Mouse (Mus musculus): Measurements from ENCODE around the gene Nme8.

Nme8 gene

DNA sequence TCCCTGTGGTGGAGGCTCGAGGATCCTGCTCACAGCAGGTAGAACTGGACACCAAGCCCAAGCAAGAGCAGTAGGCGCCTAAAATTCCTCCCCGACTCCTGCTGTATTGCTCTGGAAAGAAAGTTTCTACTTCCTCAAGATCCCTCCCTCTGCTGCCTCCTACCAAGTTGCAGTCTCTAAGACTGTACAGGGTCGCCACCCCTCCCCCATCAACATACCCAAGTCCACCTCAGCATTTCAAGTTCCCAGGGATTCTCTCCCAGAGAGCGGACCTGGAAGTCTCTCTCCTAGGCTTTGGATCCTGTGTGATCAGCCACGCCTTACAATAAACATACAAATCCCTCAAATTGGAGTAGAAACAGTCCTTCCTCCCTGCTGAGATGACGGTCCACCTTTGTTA is at the start of gene Nme8:
Nme8 (minus strand) TSS at position 5 of the 400 bp plus-strand sequence.
- peak; percentile 5 for DNase-seq (ENCODE audit: low spot score)

DNA sequence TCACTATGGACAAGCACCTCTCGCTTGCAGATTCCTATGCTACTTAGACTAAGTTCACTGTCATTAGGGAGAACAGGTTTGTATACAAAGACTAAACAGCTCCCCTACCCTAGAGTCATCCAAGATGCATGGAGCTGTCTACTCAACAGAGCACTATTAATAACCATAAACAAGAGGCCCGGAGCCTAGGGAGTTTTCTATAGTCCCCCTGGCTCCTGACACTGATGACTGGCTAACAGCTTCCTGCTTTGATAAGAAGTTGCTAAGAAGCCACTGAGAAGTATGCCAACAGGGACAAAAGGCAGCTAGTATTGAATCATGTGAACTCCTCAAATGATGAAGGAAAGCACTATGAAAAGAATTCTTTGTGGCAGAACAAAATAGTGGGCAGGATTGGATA is 48.1 kb upstream of the Nme8 start:
- no peak for DNase-seq (ENCODE audit: low spot score)

DNA sequence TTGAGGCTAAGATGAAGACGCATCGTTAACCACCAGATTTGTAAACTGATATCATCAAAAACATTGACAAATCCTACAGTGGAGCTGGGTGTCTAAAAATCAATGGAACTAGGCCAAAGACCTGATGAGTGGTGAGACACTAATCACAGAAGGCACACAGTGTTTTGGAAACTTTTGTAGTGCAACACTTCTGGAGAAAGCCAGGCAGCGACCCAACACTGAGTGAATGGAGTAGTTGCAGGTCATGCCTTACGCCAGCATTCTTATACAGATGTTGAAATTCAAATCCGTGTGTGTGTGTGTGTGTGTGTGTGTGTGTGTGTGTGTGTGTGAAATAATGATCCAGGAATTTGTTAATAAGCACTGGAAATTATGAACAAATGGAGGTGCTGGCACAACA is 46.9 kb upstream of the Nme8 start:
- DNase-seq (ENCODE audit: low spot score): no peak

DNA sequence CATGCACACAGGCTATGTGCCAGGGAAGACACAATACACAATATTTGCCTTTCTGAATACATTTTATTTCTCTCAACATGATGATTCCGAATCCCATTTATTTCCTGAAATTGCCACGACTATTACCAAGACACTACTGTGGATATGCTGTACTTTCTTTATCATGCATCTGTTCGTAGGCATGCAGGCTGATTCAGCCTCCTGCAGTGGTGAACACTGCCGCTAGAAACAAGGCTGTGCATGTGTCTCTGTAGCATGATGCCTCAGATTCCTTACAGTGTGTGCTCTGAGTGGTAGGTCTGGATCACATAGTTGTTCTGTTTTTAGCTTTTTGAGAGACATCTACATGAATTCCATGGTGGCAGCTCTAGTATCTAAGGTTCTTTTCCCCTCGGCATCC is 37.0 kb upstream of the Nme8 start:
- no peak for DNase-seq (ENCODE audit: low spot score)

GRCm38 (mm10) chr13:19730826-19731225 is 33.2 kb upstream of the Nme8 start:
- no peak for DNase-seq (ENCODE audit: low spot score)

DNA sequence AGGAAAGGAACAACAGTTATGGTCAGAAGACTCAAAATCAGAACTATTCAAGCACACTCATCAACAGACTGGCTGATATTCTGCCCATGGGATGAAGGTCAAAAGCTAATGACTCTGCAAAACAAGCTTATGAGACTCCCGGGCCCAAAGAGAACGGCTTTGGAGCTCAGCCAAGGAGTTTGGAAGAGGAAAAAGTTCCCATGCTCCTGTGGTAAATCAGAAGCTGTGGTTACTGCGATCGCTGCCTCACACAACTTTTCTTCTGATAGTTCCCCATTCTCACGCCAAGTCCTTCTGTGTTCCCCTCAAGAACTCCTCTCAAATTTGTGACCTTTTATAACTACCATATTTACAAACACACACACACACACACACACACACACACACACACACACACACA is 21.4 kb upstream of the Nme8 start:
- DNase-seq (ENCODE audit: low spot score): no peak

DNA sequence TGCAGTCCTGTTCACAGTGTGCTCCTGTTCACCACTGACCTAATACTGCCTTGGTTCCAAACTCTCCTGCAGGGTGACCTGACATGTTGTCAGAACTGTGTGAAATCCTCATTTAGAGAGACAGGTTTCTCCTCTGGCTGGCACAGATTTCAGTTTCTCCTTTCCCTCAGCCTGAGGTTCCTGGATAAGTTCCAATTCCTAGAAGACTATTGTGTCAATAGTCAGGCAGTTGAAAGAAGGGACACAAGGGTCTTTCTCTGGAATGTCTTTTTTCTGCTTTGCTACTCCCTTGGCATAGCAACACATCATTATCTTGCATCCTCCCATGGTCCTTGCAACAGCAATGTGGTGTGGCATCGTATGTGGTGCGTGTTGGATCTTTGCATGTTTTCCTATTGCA is 19.6 kb upstream of the Nme8 start:
- DNase-seq (ENCODE audit: low spot score): no peak

GRCm38 (mm10) chr13:19703806-19704205 is 6.2 kb upstream of the Nme8 start:
- DNase-seq (ENCODE audit: low spot score): no peak

- no peak for DNase-seq (ENCODE audit: low spot score)
These were observed 4.0 kb upstream of the Nme8 start for GRCm38 (mm10) chr13:19701443-19702078.

DNA sequence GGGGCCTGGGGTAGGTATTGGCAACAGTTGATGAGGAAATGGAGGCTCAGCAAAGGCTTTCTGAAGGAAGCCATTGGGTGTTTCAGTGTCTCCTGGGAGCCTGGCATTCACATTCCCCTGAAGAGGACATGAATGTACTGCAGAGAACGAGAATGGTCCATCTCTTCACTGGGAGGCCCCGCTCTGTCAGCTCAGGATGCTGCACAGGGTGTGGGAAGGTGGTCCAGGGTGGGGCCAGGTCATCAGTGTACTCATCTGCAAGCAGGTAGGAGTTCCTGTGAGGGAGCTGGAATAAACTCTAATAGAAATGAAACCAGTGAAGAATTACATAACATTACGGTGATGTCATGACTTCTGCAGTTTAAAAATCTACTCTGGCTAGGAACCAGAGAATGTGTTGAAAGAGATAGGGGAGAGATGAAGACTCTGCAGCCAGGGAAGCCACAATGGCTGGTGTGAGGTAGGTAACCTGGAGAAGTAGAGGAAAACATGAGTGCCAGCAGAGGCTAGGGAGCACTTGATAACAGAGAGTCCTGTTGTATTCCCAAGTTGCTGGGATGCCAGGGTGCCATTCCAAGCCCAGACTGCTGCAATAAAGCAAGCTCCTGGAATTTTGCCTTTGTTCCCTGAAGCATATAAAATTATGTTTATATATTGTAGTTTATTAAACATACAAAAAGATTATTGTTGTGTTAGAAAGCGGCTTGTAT is 3.3 kb upstream of the Nme8 start:
- DNase-seq (ENCODE audit: low spot score): no peak

DNA sequence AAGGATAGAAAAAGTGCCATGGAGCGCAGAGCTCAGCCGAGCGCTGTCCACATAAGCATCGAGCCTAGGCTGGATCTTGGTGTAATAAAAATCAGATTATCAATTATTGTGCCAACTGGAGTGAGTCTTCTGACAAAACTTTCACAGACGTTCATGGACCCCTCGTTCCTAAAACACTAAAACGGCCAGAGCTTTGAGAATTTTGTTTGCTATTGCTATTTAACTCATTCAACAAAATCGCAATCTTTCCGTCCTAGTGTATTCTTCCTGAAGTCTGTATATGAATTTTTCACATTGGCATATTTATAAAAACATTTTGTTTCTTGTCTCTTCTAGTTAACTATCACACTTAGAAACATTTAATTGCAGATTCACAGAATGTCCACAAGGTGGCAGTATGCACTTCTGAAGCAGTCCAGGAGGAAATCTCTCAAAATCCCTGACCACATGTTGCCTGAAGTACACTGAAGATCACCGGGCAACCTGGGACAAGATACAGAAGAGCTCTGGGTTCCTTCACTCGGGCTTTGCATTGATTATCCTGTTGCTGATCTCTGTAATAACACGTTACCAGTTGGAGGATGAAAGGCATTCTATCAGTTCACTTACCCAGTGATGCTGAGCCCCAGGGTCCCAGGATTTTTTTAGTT is 1.1 kb upstream of the Nme8 start:
- peak; percentile 40 for DNase-seq (ENCODE audit: low spot score)

DNA sequence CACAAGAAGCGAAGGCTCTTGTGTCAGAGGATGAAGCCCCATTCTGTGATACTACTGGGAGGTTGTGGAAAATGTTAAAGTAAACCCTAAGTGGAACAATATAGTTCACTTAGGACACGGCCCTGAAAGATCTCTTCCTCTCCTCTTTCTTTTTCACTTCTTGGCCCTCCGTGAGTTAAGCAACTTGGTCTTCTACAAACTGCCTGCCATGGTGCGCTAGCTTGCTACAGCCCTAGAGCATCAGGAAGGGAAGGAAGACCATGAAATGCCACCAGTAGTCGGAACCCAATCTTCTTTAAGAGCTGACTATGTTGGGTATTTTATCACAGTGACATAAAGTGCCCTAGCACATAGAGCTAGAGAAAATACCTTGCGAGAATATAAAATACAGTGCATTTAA is 7.2 kb downstream of the Nme8 start:
- no peak for DNase-seq (ENCODE audit: low spot score)

DNA sequence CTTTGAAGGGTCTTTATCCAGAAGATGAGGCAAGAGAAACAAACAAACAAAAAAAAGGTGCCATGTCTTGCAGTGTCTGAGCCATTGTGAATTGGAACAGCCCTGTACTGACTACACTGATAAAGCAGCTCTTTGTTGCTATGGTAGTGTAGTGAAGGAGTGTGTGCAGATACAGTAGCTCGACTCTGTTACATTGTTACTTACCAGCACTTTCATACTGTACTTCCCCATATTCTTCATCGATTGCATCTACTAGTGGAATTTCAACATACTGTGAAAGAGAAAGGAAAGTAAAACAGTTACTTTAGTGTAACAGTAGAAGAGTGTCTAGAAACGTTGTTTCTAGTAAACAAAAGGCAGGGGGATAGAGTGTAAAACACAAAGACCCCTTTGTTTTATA is 7.6 kb downstream of the Nme8 start:
- DNase-seq (ENCODE audit: low spot score): no peak

GRCm38 (mm10) chr13:19684007-19684406 is 13.6 kb downstream of the Nme8 start:
- DNase-seq (ENCODE audit: low spot score): peak; percentile 18

GRCm38 (mm10) chr13:19682879-19683640 is 14.5 kb downstream of the Nme8 start:
- no peak for DNase-seq (ENCODE audit: low spot score)

DNA sequence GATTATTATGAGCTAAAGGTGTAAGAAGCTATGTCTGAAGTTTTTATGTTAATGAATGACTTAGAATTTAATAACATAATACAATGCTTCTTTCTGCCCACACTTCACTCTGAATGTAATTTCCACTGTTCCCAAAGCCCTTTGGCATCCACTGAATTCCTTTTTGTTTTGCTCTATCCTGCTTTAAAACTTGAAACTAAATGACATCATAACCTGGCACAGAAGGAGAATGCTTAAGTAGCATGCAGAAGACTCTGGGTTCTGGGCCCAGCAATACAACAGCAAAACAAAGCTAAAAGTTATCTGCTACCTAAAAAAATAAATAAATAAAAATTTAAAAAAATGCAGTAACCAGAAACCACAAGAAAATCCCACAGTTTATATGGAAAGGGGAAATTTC is 23.0 kb downstream of the Nme8 start:
- no peak for DNase-seq (ENCODE audit: low spot score)

GRCm38 (mm10) chr13:19674025-19674424 is 23.6 kb downstream of the Nme8 start:
- no peak for DNase-seq (ENCODE audit: low spot score)

DNA sequence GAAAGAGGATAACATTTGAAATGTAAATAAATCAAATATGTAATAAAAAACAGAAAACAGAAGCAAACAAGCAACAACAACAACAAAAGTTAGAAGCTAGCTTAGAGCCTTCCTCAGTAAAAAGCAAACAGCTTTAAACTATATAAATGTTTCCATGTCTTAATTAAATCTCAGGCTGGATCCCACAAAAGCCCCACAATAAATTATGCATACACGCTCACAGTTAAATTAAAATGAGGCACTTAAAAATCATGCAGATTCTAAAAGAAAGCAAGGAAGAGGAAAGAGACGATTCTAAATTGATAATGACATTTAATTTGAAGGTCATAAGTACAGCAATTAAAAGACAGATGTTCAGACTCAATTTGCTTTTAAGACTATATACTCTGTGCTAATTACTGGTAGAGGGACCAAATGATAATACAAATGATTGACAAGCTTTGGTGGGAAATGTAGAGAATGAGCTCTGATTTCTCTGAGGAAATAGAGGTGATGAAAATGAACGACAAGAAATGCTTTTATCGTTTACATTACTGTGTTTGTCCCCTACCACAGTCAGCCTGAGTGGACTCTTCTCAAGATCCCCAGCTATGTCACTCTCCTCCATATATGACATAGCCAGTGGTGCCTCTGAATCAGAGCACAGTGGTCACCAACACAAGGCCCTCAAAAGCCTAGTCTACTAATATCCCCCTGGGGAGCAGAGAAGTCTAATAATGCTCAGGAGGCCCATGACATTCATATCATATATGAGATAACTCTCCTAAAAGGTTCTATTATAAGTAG is 29.0 kb downstream of the Nme8 start:
- no peak for DNase-seq (ENCODE audit: low spot score)

DNA sequence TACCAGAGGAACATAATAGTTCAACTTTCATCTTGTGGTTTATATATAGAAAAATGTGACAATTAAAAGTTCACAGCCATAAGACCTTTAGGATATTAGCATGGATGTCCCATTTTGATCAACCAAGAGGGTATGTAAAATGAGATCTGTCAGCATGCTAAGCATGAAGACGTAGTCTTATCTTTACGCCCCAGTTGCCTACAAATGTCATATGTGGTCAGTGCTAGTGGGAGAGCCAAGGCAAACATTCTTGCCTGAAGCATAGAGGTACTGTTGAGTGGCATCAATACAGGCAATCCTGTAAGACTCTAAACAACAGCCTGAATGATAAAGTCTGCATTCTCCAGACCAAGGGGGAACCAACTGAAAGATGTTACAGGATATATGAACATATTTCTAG is 45.2 kb downstream of the Nme8 start:
- no peak for DNase-seq (ENCODE audit: low spot score)

GRCm38 (mm10) chr13:19649824-19650223 is 47.8 kb downstream of the Nme8 start:
- DNase-seq (ENCODE audit: low spot score): no peak

GRCm38 (mm10) chr13:19644225-19644624 is 53.4 kb downstream of the Nme8 start:
- no peak for DNase-seq (ENCODE audit: low spot score)

GRCm38 (mm10) chr13:19643519-19643918 is 54.1 kb downstream of the Nme8 start:
- no peak for DNase-seq (ENCODE audit: low spot score)
